Mouse (Mus musculus): ENCODE measurements at regions not wholly inside any gene's neighbourhood (a gene's known extent, or its start where the extent isn't known, plus 50 kb on each side); places are given as distances from the start of the nearest gene placed in this dataset.

DNA sequence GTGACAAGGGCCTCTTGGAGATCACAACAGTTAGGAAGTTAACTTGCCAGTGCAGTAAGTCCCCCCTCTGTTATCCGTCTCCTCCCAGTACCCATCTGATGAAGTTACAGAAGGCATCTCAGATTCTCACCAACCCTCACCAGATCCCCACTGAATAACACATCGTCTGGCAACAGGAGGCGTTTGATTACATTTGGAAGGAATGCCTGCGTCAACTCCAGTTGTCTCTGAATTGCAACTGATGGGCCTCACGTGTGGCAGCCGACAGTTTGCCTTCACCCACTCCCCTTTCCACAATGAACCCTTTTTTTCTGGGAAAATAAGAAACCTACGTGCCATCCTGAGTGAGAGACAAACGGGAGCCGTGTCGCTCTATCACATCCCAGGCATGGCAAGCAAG, 64.8 kb upstream of the Bcl6 start:
- TF ChIP-seq GATA1 (IDR thresholded peaks at IDR 0.05; ENCODE audit: borderline replicate concordance, low read length) (no peak), FLI1 (IDR thresholded peaks at IDR 0.05; ENCODE audit: low read length) (no peak)
